Mouse (Mus musculus) hindbrain, embryonic 13.5 days (tissue): Measurements from ENCODE around the gene Tsga10ip. TPM values are rescaled to one million over a fixed set of nuclear protein-coding genes. Genes with fewer than 3 reads are reported as not detected.

Source experiments
- ATAC-seq: fragments of 200-750 bp; cut with Nextera tagmentation; 2 replicates; pipeline ENCODE4 v1.8.0; 2017; ENCODE audit warnings: moderate TSS enrichment; ENCODE audit not compliant: low FRiP score
- H3K27ac ChIP-seq: fragments of 300-500 bp; sonication (generic); 2 replicates; pipeline ENCODE4 v1.5.1; 2015; ENCODE audit warnings: inconsistent platforms, mild to moderate bottlenecking, moderate library complexity
- H3K27me3 ChIP-seq: fragments of 300-500 bp; sonication (generic); 2 replicates; pipeline ENCODE4 v1.6.1; 2015; ENCODE audit warnings: mild to moderate bottlenecking, inconsistent platforms
- H3K36me3 ChIP-seq: fragments of 300-500 bp; sonication (generic); 2 replicates; pipeline ENCODE4 v1.6.1; 2015; ENCODE audit warnings: mild to moderate bottlenecking, inconsistent platforms
- H3K4me1 ChIP-seq: fragments of 300-500 bp; sonication (generic); replicated peaks from 2 replicates; pipeline ENCODE4 v1.6.1; 2015; ENCODE audit warnings: inconsistent platforms
- H3K4me2 ChIP-seq: fragments of 300-500 bp; sonication (generic); 2 replicates; pipeline ENCODE4 v1.6.1; 2015; ENCODE audit warnings: inconsistent platforms, mild to moderate bottlenecking, moderate library complexity
- H3K4me3 ChIP-seq: fragments of 300-500 bp; sonication (generic); 2 replicates; pipeline ENCODE4 v1.5.1; 2015; ENCODE audit warnings: mild to moderate bottlenecking, inconsistent platforms
- H3K9ac ChIP-seq: fragments of 300-500 bp; sonication (generic); 2 replicates; pipeline ENCODE4 v1.6.1; 2015; ENCODE audit warnings: mild to moderate bottlenecking, inconsistent platforms
- H3K9me3 ChIP-seq: fragments of 300-500 bp; sonication (generic); 2 replicates; pipeline ENCODE4 v1.6.1; 2016; ENCODE audit warnings: inconsistent platforms
- WGBS: fragments of 180-500 bp; shearing (Covaris S2); methylation state at CpG from one replicate; pipeline ENCODE4 v1.1.7; 2015; 5-methylcytosine and 5-hydroxymethylcytosine counted together
- polyA plus RNA-seq: library from polyadenylated mRNA; unstranded; fragments of >200 nt; fragmentation: Nextera tagmentation; extraction: Ambion mirVana; gene quantifications from 2 replicates; pipeline ENCODE4 v1.2.1, GENCODE M21; 2015

Tsga10ip gene
- polyA plus RNA-seq, 1 experiment from 2014 or later: 0.18 TPM

DNA sequence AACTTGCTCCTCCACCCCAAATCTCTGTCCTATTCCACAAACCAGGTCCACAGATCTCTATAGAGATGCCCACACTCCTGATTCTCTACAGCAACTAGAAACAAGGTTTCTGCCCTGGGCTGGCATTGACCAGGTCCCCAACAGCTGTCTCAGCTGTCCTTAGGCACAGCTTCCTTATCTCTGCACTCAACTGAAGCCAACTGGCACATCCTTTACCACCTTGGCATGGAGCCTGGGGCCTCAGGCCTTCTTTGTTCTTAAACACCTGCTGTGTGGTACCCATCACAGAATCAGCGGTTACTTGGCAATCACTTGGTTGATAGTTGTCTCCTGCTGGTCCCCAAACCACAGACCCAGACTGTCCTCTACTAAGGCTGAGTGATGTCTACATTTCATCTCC is 28.1 kb upstream of the Tsga10ip start:
- Histone ChIP-seq H3K36me3 (peaks cover 18% of the 10 kb centered on the region), H3K9ac (peak overlapping the region; percentile 15; the same call in 1 of the 2 replicates), H3K27me3 (peaks cover 9% of the 10 kb centered on the region), H3K4me2 (no peak overlapping the region), H3K4me1 (peaks cover 37% of the 10 kb centered on the region), H3K9me3 (no peaks in the 10 kb centered on the region), H3K4me3 (no peak overlapping the region), H3K27ac (no peak overlapping the region)
- 90% methylated on average over 1 of the region's 1 CpGs for WGBS
- no peak for ATAC-seq

DNA sequence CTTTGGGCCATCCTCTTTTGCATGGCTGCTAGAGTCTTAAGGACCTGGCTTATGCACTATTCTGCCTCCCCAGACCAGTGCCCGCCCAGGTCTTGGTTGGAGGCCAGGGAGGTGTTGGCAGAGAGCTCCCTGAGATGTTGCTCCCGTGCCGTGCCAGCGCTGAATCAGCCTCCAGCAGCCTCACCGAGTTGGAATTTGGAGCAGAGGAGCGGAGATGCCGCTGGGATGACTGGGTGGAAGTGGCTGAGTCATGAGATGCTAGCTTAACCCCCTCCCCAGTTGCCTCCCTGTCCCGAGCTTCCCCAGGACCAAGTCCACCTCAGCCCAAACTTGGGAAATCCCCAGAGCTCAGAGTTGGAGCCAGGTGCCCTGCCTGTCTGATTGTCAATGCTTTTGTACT is 27.5 kb upstream of the Tsga10ip start:
- H3K4me2 ChIP-seq: no peak overlapping the region
- H3K4me3 ChIP-seq: no peak overlapping the region
- 79% methylated on average over 8 of the region's 8 CpGs for WGBS
- H3K27ac ChIP-seq: no peak overlapping the region
- H3K9ac ChIP-seq: 0 out of 2 replicates have a peak overlapping the region, but pooled peaks have one; percentile 44
- no peak for ATAC-seq
- H3K36me3 ChIP-seq: peaks cover 18% of the 10 kb centered on the region
- H3K9me3 ChIP-seq: no peaks in the 10 kb centered on the region
- H3K27me3 ChIP-seq: peaks cover 8% of the 10 kb centered on the region
- H3K4me1 ChIP-seq: peaks cover 37% of the 10 kb centered on the region

DNA sequence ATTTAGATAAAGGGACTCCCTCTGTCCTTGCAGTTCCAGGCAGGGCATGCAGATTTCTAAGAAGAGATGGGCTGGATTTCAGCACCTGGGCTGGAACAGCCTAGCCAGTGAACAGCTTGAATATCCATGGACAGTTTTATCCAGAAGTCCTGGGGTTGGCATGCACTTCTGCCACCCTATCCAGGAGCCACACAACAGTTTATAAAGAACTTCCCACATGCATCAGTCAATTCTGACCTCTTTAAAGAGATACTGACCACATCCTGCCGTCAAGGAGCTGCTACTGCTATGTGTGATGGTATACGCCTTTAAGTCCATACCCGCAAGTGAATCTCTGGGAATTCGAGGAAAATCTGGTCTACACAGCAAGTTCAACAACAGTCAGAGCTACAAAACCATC is 26.9 kb upstream of the Tsga10ip start:
- Histone ChIP-seq H3K9ac (0 out of 2 replicates have a peak overlapping the region, but pooled peaks have one; percentile 44), H3K36me3 (peaks cover 18% of the 10 kb centered on the region), H3K4me2 (no peak overlapping the region), H3K27ac (no peak overlapping the region), H3K4me3 (no peak overlapping the region), H3K4me1 (peaks cover 37% of the 10 kb centered on the region), H3K27me3 (peaks cover 3% of the 10 kb centered on the region), H3K9me3 (no peaks in the 10 kb centered on the region)
- 83% methylated on average over 4 of the region's 4 CpGs for WGBS
- no peak for ATAC-seq

DNA sequence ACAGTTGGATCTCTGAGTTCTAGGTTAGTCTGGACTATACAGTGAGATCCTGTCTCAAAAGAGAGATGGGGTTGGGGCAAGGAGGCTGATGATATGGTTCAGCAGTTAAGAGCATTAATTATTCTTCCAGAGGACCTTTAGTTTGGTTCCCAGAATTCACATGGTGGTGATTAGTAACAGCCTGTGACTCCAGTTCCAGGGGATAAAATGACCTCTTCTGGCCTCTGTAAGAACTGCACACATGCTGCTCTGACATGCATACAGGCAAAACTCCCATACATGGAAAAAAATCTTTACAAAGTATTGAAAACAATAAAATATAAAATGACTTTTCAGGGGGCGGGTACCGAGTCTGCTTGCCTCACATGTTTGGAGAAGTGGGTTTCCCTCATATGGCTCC is 25.8 kb upstream of the Tsga10ip start:
- Histone ChIP-seq H3K4me3 (no peak overlapping the region), H3K36me3 (peaks cover 18% of the 10 kb centered on the region), H3K4me1 (peaks cover 37% of the 10 kb centered on the region), H3K9me3 (no peaks in the 10 kb centered on the region), H3K4me2 (no peak overlapping the region), H3K9ac (no peak overlapping the region), H3K27ac (no peak overlapping the region), H3K27me3 (no peaks in the 10 kb centered on the region; the same call in 1 of the 2 replicates)
- ATAC-seq: no peak
- 91% methylated on average over 2 of the region's 2 CpGs for WGBS

DNA sequence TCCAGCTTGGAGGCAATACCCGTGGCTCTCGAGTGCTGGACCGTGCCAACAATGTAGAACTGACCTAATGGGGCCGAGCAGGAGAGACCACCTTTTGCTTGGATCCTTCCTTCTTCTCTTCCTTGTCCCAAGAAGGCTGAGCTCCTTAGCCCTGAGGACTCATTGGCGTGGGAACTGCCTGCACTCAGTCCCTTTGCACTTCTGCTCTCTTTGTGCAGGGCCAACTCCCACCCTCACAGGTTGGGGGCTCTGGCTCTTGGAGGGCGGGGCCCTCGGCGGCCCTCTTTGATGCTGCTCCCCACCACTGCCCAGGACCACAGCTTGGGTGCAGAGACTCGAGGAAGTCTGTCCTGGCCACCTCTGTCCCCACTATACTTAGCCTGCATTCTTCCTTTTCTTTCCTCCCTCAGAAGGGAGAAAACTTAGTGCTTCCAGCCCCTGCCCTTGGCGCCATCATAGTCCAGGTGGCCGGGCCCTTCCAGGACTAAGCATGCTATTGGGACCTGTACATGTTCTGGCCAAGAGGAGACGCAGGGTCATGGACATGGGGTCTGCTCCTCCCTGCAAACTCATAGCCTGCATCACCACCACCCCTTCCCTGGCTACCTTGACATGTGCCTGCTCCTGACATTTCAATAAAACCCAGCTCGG is 24.4 kb upstream of the Tsga10ip start:
- H3K4me3 ChIP-seq: peak overlapping the region; percentile 82
- H3K36me3 ChIP-seq: peaks cover 26% of the 10 kb centered on the region
- H3K27me3 ChIP-seq: no peaks in the 10 kb centered on the region; the same call in 1 of the 2 replicates
- 92% methylated on average over 13 of the region's 13 CpGs for WGBS
- no peak overlapping the region for H3K27ac ChIP-seq
- ATAC-seq: no peak
- H3K9ac ChIP-seq: peak overlapping the region; percentile 43
- no peaks in the 10 kb centered on the region for H3K9me3 ChIP-seq
- peaks cover 47% of the 10 kb centered on the region for H3K4me1 ChIP-seq
- peak overlapping the region; percentile 88; the same call in 1 of the 2 replicates for H3K4me2 ChIP-seq

DNA sequence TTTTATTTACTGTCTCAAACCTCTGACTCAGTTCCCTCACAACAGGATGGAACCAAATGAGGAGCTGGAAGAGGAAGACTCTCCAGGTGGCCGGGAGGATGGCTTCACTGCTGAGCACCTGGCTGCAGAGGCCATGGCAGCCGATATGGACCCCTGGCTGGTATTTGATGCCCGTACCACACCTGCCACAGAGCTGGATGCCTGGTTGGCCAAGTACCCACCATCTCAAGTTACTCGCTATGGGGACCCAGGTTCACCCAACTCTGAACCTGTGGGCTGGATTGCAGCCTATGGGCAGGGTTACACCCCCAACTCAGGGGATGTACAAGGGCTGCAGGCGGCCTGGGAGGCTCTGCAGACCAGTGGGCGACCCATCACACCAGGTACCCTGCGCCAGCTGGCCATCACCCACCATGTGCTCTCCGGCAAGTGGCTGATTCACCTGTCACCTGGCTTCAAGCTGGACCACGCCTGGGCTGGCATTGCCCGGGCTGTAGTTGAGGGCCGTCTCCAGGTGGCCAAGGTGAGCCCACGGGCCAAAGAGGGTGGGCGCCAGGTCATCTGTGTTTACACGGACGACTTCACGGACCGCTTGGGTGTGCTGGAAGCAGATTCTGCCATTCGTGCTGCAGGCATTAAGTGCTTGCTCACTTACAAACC is 23.7 kb upstream of the Tsga10ip start:
- Histone ChIP-seq H3K4me1 (peaks cover 55% of the 10 kb centered on the region), H3K9me3 (no peaks in the 10 kb centered on the region)
- 91% methylated on average over 18 of the region's 18 CpGs for WGBS

DNA sequence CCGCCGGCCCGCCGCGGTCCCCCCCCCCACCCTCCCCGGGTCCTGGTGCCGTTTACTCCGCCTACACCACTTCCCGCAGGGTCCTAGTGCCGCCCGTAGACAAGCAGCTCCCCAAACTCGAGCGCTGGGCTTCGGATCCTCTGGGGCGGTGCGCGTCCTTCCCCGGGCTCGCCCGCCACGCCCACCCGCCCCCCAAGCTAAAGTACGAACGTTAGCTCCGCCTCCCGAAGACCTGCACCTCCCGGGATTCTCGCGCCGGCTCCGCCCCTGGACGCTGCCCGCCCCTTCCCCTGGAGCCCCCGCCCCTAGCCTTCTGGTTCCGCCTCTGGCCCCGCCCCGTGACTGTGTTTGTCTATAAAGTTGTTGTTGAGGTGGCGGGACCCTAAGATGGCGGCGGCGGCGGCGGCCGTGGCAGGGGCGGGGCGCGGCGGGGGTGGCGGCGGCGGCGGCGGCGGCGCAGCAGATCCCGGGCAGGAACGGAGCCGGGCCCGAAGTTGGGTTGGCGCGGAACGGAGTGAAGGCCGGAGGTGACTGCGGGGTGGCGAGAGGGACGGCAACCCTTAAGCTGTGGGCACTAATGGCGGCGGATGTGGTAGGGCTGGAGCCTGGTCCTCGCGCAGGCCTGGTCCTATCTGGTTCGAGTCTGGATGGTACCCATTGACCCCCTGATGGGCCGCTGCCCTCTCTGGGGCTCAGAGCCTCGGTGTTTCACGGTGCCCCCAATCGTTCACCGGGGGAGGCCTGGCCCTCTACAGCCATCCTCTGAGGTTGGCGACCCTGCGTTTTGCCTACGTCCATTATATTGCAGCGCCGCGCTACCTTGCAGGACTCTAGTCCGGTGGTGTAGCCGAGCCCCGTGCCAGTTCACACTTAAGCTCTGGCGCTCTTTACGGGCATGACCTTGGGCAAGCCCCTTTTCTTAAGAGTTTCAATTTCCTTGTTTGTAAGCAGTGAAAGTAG is 22.7 kb upstream of the Tsga10ip start, which contains the start of the genes Drap1 and AI837181:
Drap1 (minus strand) TSS at position 198 of the 960 bp plus-strand sequence.
AI837181 (plus strand) TSS at position 363 of the 960 bp plus-strand sequence.
- H3K4me2 ChIP-seq: peak within 1 kb of the TSS; percentile 88
- ATAC-seq: peak; percentile 90
- H3K36me3 ChIP-seq: peaks cover 43% of the 10 kb centered on the region
- WGBS: under 1% methylated on average over 72 of the region's 87 CpGs
- peaks cover 55% of the 10 kb centered on the region for H3K4me1 ChIP-seq
- peak within 1 kb of the TSS; percentile 94 for H3K9ac ChIP-seq
- H3K4me3 ChIP-seq: peak within 1 kb of the TSS; percentile 82
- no peaks in the 10 kb centered on the region for H3K27me3 ChIP-seq
- H3K9me3 ChIP-seq: no peaks in the 10 kb centered on the region
- H3K27ac ChIP-seq: peak within 1 kb of the TSS; percentile 93

More for the DNA sequence above, 23.7 kb upstream of the Tsga10ip start:
- peak overlapping the region; percentile 88 for H3K4me2 ChIP-seq
- H3K9ac ChIP-seq: peak overlapping the region; percentile 94
- no peaks in the 10 kb centered on the region; the same call in 1 of the 2 replicates for H3K27me3 ChIP-seq
- H3K27ac ChIP-seq: peak overlapping the region; percentile 93
- peaks cover 33% of the 10 kb centered on the region for H3K36me3 ChIP-seq
- peak overlapping the region; percentile 82 for H3K4me3 ChIP-seq
- peak; percentile 1; the same call in 1 of the 2 replicates for ATAC-seq

DNA sequence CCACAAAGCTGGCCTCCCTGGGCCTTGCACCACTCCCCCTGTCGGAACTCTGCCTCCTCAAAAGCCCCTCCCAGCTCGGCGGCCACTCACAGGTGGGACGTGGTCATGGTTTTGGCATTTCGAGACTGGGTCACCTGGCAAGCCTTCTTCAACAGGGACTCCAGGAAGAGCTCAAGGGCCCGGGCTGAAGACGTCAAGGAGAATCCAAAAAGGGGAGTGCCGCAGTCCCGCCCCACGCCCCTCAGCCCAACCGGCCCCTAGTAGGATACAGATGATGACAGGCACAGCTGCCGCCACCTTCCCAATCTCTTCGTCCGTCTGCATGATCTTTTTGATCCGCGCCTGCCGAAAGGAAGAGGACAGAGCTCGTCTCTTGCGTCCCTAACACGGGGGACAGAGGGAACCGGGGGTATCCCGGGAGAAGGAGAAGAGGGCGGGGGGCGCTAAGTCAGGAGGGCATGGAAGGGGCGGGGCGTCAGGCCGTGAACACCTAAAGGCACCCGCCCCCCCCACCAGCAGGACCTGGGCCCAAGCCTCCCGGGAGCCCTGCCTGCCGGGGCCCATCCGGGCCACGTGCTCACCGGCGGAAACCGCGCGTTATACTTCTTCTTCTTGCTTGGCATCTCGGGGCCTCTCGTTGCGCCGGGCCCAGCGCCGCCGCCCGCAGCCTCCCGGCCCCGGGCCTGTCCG is 21.9 kb upstream of the Tsga10ip start:
- no peaks in the 10 kb centered on the region for H3K27me3 ChIP-seq
- peak; percentile 26 for ATAC-seq
- no peaks in the 10 kb centered on the region for H3K9me3 ChIP-seq
- peak overlapping the region; percentile 92 for H3K27ac ChIP-seq
- WGBS: 1% methylated on average over 39 of the region's 48 CpGs
- peak overlapping the region; percentile 82 for H3K4me3 ChIP-seq
- peak overlapping the region; percentile 83 for H3K4me2 ChIP-seq
- peak overlapping the region; percentile 83 for H3K9ac ChIP-seq
- peaks cover 51% of the 10 kb centered on the region for H3K36me3 ChIP-seq
- H3K4me1 ChIP-seq: peaks cover 55% of the 10 kb centered on the region

DNA sequence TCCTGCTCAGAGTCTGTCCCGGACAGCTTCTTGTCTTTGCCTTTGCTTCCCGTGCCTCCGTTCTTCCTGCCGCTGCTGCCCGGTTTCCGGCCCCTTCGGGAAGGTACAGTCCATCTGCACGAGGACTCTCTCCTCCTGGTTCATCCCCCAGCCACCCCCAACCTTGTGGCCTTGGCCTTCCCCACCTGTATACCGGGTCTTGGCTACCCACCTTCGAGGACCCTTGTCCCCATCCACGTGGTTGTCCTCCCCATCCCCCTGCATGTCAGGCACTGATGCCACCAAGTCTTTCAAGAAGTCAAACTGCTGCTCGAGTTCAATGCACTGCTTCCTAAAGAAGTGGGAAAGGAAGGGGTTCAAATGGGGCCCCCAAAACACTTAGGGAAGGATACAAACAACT is 21.2 kb upstream of the Tsga10ip start:
- Histone ChIP-seq H3K36me3 (peaks cover 47% of the 10 kb centered on the region), H3K9me3 (no peaks in the 10 kb centered on the region), H3K9ac (peak overlapping the region; percentile 83), H3K4me1 (peaks cover 55% of the 10 kb centered on the region), H3K4me2 (peak overlapping the region; percentile 83), H3K27me3 (no peaks in the 10 kb centered on the region), H3K4me3 (peak overlapping the region; percentile 82), H3K27ac (peak overlapping the region; percentile 92; the same call in 1 of the 2 replicates)
- no peak for ATAC-seq
- 66% methylated on average over 12 of the region's 12 CpGs for WGBS

DNA sequence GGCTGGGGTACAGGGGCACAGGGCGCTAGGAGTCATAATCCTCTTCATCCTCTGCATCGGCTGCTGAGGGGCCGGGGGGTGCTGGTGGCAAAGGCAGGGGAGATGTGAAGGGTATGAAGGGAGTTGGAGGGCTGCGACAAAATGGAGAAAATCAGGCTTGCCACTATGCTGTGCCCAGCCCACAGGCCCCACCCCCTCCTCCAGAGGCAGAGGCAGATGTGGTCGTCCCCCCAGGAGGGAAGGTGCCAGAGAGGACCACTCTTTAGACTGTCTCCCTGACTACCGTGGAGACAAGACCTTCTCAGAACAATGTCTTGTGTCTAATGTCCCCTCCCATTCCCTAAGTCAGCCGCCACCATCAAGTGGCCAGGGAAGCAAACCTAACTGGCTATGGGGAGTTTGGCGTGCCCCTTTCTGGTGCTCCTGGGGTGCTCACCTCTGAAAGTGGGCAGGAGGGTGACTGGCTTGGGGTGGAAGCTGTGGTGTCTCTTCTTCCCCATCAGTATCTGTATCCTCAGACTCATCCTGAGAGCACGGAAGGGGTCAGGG is 20.6 kb upstream of the Tsga10ip start:
- peak overlapping the region; percentile 82 for H3K4me3 ChIP-seq
- WGBS: 67% methylated on average over 9 of the region's 9 CpGs
- H3K27me3 ChIP-seq: no peaks in the 10 kb centered on the region
- no peak overlapping the region for H3K27ac ChIP-seq
- no peaks in the 10 kb centered on the region for H3K9me3 ChIP-seq
- peaks cover 51% of the 10 kb centered on the region for H3K36me3 ChIP-seq
- peaks cover 54% of the 10 kb centered on the region for H3K4me1 ChIP-seq
- peak overlapping the region; percentile 83 for H3K9ac ChIP-seq
- no peak for ATAC-seq
- H3K4me2 ChIP-seq: peak overlapping the region; percentile 83

DNA sequence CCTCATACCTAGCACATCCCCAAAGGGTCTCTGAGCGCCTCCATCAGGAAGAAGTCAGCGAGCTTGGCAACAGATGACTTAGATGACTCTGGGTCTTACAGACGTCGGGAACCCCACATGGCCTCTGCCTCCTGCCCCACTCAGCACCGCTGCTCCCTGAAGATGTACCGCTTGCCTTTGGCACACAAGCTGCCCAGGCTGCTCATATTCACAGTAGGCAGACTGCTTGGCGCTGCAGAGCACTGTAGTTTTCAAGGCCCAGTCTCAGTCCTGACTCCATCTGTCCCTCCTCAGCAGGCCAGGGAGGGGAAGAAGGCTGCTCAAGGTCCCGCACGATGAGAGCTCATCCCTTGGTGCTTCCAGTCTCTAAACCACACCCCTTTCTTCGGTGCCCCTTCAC is 19.9 kb upstream of the Tsga10ip start:
- no peaks in the 10 kb centered on the region for H3K9me3 ChIP-seq
- 90% methylated on average over 10 of the region's 10 CpGs for WGBS
- H3K4me3 ChIP-seq: no peak overlapping the region
- H3K27me3 ChIP-seq: no peaks in the 10 kb centered on the region
- H3K4me1 ChIP-seq: peaks cover 49% of the 10 kb centered on the region
- ATAC-seq: no peak
- peak overlapping the region; percentile 83 for H3K9ac ChIP-seq
- no peak overlapping the region for H3K4me2 ChIP-seq
- H3K27ac ChIP-seq: no peak overlapping the region
- H3K36me3 ChIP-seq: peaks cover 55% of the 10 kb centered on the region
